Mouse (Mus musculus) thymus, postnatal 10 days (tissue): Measurements from ENCODE around the gene Polr2l.

Experiments used
- DNase-seq, 2 experiments: peaks; one replicate each; pipeline ENCODE4 v3.0.0; 2021; ENCODE audit warnings: low spot score in 2 of 2

The Polr2l gene

DNA sequence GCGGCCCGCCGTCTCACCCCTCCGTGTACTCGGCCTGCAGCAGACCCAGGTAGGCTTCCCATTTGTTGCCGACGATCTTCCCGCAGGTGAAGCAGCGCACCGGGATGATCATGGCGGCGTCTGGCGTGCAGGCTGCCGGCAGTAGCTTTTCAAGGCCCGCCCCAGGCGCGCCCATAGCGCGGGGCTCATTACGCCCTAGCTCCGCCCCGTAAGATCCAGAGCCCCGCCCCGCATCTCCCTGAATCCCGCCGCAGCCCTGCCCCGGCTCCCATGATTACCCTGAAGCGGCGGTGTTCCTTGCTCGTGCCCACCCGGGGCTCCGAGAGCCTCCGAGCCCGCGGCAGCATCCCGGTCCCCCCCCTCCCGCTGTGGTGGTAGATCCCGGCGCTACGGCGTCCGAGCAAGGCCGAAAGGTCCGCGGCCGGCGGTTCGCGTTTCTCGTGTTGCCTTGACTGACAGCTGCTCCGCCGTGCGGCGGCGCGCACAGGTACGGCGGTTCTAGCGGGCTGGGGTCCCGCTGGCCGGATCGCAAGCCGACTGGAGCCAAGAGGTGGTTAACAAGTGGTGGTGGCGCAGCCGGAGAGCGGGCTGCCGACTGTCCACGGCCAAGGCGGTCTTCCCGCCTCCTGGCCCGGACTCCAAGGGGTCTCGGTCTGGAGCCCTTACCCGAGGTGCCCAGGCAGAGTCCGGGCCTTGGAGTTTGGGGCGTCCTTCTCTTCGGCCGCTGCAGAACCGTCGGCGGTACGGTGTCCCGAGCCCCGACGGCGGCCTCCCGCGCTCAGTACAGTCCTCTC, at the start of gene Polr2l, which contains the start of gene Tspan4:
Polr2l (minus strand) TSS at position 122 of the 794 bp plus-strand sequence.
Tspan4 (plus strand) TSS at position 230 of the 794 bp plus-strand sequence.
- DNase-seq, result peak; percentile 79 to 86

- DNase-seq, result no peak
These were observed 49.3 kb upstream of the Polr2l start for GRCm38 (mm10) chr7:141524271-141524670.

DNA sequence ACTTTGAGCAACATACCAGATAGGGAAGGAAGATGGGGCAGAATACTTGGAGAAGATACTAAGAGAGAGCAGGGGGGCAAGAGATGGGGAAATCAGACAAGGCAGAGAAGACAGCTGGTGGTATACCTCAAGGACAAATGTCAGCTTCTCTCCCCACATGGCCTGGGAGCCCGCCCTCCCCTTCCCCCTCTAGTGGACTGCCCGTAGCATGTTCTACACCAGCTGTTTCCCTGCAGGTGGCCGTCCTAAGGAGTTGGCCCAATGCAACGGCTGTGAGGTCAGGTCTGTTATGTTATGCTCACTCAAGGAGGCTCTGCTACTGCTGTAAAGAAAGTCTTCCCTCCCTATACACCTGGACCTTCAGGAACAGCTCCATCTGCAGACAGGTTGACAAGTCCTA, 48.1 kb upstream of the Polr2l start:
- DNase-seq, result no peak

- DNase-seq, result no peak
These were observed 44.9 kb upstream of the Polr2l start for GRCm38 (mm10) chr7:141519795-141520194.

GRCm38 (mm10) chr7:141518926-141519325, 44.0 kb upstream of the Polr2l start:
- DNase-seq, result no peak

- no peak for DNase-seq
These were observed 43.4 kb upstream of the Polr2l start for GRCm38 (mm10) chr7:141518296-141518695.

GRCm38 (mm10) chr7:141517638-141518037, 42.7 kb upstream of the Polr2l start:
- DNase-seq, result no peak

- no peak for DNase-seq
These were observed 35.8 kb upstream of the Polr2l start for GRCm38 (mm10) chr7:141510681-141511191.

DNA sequence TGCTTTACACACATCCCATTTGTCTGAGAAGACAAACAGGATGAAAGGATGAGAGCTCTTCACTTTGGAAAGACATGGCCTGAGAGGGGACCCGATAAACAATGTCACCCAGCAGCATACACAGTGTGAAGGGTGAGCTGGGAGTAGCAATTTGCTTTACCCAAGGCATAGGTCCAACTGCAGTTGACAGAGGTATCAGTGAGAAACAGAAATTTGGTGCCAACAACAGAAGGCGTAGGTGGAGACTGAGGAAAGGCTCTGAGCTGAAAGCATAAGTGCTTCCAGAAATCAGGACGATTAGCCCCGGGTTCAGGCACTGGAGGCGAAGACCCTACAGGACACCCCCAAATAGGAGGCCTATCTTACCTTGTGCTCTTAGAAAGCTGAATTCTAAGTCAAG, 35.3 kb upstream of the Polr2l start:
- DNase-seq, result no peak

DNA sequence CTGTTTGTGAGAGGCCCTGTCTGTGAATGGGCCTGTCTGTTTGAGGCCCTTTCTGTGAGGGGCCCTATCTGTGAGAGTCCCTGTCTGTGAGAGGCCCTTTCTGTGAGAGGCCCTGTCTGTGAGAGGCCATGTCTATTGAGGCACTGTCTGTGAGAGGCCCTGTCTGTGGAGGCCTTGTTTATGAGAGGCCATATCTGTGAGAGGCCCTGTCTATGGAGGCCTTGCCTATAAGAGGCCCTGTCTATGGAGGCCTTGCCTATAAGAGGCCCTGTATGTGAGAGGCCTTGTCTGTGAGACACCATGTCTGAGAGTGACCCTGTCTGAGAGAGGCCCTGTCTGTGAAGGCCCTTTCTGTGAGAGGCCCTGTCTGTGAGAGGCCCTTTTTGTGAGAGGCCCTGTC, 33.2 kb upstream of the Polr2l start:
- DNase-seq, result no peak

GRCm38 (mm10) chr7:141506278-141506677, 31.3 kb upstream of the Polr2l start:
- no peak for DNase-seq

- DNase-seq, result no peak
These were observed 27.6 kb upstream of the Polr2l start for GRCm38 (mm10) chr7:141502556-141502905.

DNA sequence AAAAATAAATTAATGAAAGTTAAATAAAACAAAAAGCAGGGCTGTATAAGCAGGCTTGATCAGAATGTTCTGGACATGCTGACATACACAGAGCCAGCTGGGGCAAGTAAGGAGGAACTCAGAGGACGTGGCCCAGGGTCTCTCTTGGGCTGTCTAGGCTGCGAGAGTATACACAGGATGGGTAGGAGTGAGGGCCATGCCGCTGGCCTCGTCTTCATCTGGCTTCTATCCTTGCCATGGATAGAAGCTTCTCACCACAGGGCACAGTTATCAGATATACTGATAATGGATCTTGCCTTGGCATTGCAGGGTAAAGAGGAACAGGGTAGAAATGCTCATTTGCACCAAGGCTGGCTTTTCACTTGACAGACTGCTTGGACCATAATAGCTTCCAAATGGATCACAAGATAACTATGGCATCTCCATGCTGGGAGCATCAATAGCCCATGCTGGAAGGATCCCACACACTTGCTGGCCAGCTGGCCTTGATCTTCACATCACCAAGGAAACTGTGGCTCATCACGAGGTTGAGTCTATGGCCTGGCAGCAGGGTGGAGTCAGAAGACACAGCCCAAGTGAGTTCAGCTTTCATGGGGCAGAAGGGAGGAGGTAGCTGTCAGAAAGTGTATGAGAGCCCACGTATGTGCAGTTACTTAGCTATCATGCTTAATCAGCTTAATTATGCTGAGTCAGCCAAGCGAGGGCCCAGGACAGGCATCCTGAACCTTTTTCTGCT, 27.1 kb upstream of the Polr2l start:
- DNase-seq, result no peak

DNA sequence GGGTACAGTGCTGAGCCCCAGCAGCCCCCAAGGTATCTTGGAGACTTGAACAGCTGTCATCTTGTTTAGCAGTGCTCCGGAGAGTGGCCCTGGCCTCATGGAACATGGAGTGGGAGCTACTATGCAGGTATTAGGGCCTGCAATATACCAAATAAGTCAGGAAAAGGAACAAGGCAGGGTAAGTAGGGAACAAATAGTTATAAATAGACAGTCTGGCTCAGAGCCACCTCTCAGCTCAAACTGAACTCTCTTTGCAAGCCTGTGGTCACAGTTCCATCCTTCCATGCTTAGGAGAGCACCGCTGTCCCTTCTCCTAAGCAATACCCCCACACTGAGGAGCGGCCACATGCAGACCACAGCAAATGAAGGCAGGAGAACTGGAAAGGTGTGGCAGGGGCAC, 22.7 kb upstream of the Polr2l start:
- DNase-seq, result no peak

- no peak for DNase-seq
These were observed 21.0 kb upstream of the Polr2l start for GRCm38 (mm10) chr7:141495940-141496339.

DNA sequence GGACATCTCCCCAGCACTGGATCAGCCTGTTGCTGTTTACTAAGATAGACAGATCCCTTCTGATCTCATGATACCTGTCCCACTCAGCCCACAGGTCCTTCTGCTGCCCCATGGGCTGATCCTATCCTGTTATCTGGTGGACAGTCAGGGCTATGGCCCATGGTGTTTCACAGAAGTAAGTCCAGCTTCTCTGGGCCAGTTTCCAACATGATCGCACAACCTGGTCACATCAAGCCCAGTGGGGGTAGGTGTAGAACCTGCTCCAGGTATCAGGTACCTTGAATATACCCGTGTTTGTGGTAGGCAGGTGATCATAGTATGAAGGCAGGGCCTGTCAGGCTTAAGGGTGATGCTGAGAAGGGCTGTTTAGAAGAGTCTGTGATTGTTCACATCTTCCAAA, 20.4 kb upstream of the Polr2l start:
- DNase-seq, result no peak

DNA sequence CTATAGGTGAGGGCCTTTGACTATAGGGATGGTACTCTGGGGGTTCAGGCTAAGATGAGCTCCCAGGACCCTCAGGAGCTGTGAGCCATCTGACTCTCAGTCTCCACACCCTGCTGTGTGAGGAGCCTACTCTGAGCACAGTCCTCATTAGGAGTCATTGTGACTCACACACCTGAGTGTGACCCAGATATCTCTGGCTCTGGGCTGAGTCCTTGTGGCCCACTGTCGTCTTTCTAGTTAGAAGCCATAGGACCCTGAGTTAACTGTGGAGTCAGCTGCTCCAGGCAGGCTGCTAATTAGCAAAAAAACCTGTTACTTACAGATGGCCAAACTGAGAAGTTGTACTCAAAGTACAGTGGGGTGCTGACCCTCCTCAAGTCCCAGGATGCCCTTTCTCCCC, 18.8 kb upstream of the Polr2l start:
- DNase-seq, result no peak

DNA sequence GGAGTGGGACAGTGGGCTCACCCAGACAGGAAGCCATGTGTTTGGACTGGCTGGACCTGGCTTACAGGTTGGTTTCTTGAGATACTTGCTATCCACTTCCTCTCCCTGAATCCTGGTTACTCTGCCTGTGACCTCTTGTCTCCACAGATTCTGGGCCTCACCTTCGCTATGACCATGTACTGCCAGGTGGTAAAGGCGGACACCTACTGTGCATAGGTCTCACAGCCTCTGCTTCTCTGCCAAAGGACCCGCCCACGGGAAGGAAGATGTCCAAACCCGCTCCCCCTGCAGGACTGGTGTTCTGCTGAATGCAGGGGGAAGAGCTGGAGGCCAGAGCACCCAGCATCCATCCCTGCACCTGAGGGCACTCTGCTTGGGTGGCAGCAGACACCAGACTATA, 17.8 kb upstream of the Polr2l start:
- no peak for DNase-seq

GRCm38 (mm10) chr7:141491151-141491550, 16.2 kb upstream of the Polr2l start:
- no peak for DNase-seq

DNA sequence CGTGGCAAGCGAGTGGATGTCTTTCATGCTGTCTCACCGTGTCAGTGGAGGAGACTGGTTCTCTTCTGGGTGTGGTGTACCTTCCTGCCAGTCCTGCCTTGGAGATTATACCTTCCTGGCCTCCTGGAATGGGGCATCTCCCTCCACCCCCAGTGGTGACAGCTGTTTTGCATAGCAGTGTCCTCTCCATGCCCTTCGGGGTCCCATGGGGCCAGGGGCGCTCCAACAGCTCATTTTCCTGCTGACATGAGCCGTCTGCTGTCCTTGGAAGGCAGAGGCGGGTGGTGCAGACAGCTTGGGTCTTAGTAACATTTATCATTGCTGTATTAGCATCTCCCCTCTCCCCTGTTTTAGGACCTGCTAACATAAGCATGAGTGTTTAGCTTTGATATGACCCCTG, 12.2 kb upstream of the Polr2l start:
- no peak for DNase-seq

- DNase-seq, result no peak
These were observed 11.3 kb upstream of the Polr2l start for GRCm38 (mm10) chr7:141486239-141486638.

DNA sequence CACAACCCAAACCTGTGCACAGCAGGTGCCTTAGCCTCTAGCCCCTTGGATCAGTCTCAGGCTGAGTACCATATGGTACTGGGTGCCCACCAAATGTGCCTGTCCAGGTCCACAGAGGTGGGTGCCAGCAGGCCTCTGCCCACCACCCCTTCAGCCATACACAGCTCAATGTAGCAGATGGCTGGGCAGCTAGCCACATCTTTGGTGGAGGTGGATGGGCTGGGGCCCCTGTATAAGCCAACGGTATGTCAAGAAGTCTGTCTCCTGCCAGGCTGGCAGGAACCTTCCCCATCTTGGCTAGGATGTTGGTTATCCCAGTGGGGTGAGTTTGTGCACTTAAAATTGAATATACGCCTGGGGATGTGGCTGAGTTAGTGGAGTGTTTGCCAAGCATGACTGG, 10.7 kb upstream of the Polr2l start:
- DNase-seq, result no peak

- no peak for DNase-seq
These were observed 10.3 kb upstream of the Polr2l start for GRCm38 (mm10) chr7:141485186-141485585.
